10 mouse cellular contexts compared by ENCODE assay signal in the genomic region with DNA sequence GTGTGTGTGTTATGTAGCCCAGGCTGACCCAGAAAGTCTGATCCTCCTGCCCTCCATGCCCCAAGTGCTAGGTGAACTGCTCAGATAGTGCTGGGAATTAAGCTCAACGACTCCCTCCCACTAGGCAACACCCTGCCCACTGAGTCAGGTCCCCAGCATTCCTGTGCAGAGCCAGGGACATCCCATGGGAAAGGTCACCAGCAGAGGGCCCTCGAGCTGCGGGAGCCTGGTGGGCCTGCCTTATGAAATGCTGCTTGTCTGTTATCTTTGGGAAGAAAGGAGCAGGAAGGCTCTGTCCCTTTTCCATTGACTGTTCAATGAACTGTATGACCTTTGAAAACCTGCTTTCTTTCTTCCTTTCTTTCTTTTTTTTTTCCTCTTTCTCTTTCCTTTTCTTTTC.
DNase-seq lines count a peak whose midpoint lies in the region; ATAC-seq and TF ChIP-seq lines count a peak whose summit lies in the region.
"Had no signal": no experiment of that assay in that cellular context is flagged by ENCODE, and none has a peak within 500 bp of the region (broad histone marks: within the 10 kb centered on the region; RNA-seq: fewer than 3 reads in every experiment).

No protein-coding gene starts in this region.

- 20% methylated on average over 3 of the region's 3 CpGs for whole genome bisulfite sequencing in liver, embryonic 14.5 days (ENCODE audit: insufficient replicate concordance)

- no peak overlapping the region for H3K4me2 ChIP-seq in liver, embryonic 14.5 days (ENCODE audit: low read depth)
- H3K4me2 ChIP-seq: limb, embryonic 15.5 days had no signal

- TF ChIP-seq EP300 in liver, embryonic 14.5 days (IDR thresholded peaks at IDR 0.05; ENCODE audit: low read depth), result no peak

- H3K27me3 ChIP-seq in liver, embryonic 14.5 days (ENCODE audit: control insufficient read depth, insufficient read depth, low read length), result no peaks in the 10 kb centered on the region
- H3K27me3 ChIP-seq: limb, embryonic 15.5 days had no signal

- no peak overlapping the region for H3K4me3 ChIP-seq in embryonic fibroblast, embryonic 13.5 days (ENCODE audit: insufficient read depth, low read length)
- H3K4me3 ChIP-seq in liver, embryonic 14.5 days (ENCODE audit: insufficient read depth in 1 of 2, low read depth in 2 of 2, low read length in 2 of 2), result no peak overlapping the region
- H3K4me3 ChIP-seq: erythroblast, embryonic 14.5 days; limb, embryonic 15.5 days had no signal

- H3K4me1 ChIP-seq in embryonic fibroblast, embryonic 13.5 days (ENCODE audit: control insufficient read depth, insufficient read depth, low read length), result no peaks in the 10 kb centered on the region
- no peaks in the 10 kb centered on the region for H3K4me1 ChIP-seq in liver, embryonic 14.5 days (replicated peaks; ENCODE audit: control insufficient read depth in 2 of 2, insufficient read depth in 2 of 2, low read length in 1 of 2)

- H3K36me3 ChIP-seq in liver, embryonic 14.5 days (replicated peaks; ENCODE audit: control insufficient read depth, insufficient read depth, low read depth), result no peaks in the 10 kb centered on the region
- H3K36me3 ChIP-seq: limb, embryonic 15.5 days had no signal

- ATAC-seq in liver, embryonic 14.5 days (ENCODE audit: insufficient read depth), result no peak

- DNase-seq in cerebellum, postnatal 14 days, result peak; percentile 37 to 59
- no peak for DNase-seq in cerebellum, adult 11-12 months
- peak; percentile 39 for DNase-seq in ovary, postnatal 14 days (ENCODE audit: low spot score)
- DNase-seq in ovary, postnatal 10 days (ENCODE audit: low spot score), result no peak
- DNase-seq in liver, embryonic 14.5 days (ENCODE audit: low read depth in 3 of 3, low spot score in 3 of 3), result no peak
- DNase-seq in c-Kit-positive CD71-positive TER-119-positive erythroid progenitor cells, embryonic 14.5 days (ENCODE audit: low spot score), result no peak
- no peak for DNase-seq in urinary bladder, postnatal 4 days (ENCODE audit: low spot score in 2 of 2)

- H3K27ac ChIP-seq in embryonic fibroblast, embryonic 13.5 days (ENCODE audit: insufficient read depth, low read length), result no peak overlapping the region
- no peak overlapping the region for H3K27ac ChIP-seq in liver, embryonic 14.5 days
- H3K27ac ChIP-seq: limb, embryonic 15.5 days had no signal

- H3K9ac ChIP-seq in liver, embryonic 14.5 days (replicated peaks), result no peak overlapping the region
- H3K9ac ChIP-seq: limb, embryonic 15.5 days had no signal

- TF ChIP-seq POLR2A in embryonic fibroblast, embryonic 13.5 days (IDR thresholded peaks at IDR 0.05; ENCODE audit: low read depth, low read length), result no peak

- peak; percentile 50; the same call in 1 of the 2 replicates for TF ChIP-seq CTCF in embryonic fibroblast, embryonic 13.5 days (IDR thresholded peaks at IDR 0.05; ENCODE audit: borderline replicate concordance, insufficient read depth, low read length)
- peak; percentile 75 for TF ChIP-seq CTCF in liver, embryonic 14.5 days (IDR thresholded peaks at IDR 0.05; ENCODE audit: low read depth)

- H3K9me3 ChIP-seq in liver, embryonic 14.5 days (ENCODE audit: control insufficient read depth, low read length), result no peaks in the 10 kb centered on the region
- H3K9me3 ChIP-seq: limb, embryonic 15.5 days had no signal

Comparison
In these comparisons a context has a peak if more than half of its experiments do, and no peak if none do; other contexts are left out.
1. DNase-seq: peak in cerebellum, postnatal 14 days (2 of 2) and ovary, postnatal 14 days (single experiment); none in cerebellum, adult 11-12 months (single experiment), ovary, postnatal 10 days (single experiment), liver, embryonic 14.5 days (0 of 3), c-Kit-positive CD71-positive TER-119-positive erythroid progenitor cells, embryonic 14.5 days (single experiment) and urinary bladder, postnatal 4 days (0 of 2).